Mouse (Mus musculus) kidney, postnatal 14 days (tissue): ENCODE measurements around the gene Gosr2.

Source experiments
- DNase-seq: peaks from one replicate; pipeline ENCODE4 v3.0.0; 2022; ENCODE audit warnings: mixed read lengths

Gosr2 gene

DNA sequence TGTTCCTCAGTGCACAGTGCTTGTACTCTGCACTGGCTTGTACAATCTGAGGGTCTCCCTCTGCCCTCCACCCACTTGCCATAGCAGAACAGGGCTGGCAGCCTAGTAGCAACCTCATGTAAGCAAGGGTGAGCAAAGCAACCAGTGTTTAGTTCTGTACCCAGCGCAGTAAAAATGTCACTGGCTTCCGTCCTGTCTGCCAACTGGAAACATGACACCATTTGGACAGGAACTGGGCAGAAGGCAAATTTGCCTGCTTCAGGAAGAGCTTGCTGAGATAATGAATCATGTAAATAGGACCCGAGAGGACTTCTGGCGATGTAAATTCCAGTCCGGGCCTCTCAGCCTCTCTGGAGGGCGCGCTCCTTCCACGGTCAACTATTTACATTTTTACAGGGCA, 52.0 kb downstream of the Gosr2 start:
- DNase-seq: no peak

DNA sequence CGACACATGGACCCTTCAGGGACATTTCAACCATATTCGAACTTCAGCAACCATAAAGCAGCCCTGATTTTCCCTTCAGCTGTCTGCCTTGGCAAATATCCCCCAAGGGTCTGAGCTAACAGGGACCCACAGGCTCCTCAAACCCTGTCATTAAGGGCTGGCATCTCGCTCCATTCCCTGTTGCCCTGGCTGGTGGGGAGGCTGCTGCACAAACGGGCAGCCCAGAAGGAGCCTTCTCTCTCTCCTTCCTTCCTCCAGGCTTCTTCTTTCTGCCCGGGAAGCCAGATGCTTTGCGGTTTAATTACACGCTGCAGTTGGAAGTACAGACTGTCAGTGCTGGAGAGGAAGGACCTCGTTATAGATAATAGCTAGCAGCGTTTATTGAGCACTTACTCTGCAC, 54.5 kb downstream of the Gosr2 start:
- DNase-seq: no peak

DNA sequence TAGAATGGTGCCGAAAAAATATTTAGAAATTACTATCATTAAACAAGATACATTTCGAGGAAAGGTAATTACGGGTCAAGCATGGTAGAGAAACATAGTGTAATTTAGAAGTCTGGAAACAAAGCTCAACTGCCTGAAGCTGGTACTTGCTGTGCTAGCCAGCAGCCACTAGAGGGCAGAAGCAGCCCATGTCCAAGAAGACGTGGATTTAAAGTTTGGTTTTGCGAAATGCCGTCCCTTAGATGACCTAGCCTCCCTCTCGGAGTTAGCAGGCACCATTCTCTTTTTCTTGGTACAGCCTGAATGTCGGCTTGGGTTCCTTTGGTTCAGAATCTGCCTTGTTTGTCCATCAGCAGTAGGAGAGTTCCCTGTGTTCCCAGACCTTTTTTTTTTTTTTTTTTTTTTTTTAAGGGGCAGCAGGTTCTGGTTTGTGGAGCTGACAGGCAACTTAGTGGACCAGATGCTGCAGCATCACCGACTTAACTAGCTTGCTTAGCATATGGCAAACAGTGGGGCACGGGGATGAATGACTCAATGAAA, 58.2 kb downstream of the Gosr2 start:
- peak; percentile 54 for DNase-seq

DNA sequence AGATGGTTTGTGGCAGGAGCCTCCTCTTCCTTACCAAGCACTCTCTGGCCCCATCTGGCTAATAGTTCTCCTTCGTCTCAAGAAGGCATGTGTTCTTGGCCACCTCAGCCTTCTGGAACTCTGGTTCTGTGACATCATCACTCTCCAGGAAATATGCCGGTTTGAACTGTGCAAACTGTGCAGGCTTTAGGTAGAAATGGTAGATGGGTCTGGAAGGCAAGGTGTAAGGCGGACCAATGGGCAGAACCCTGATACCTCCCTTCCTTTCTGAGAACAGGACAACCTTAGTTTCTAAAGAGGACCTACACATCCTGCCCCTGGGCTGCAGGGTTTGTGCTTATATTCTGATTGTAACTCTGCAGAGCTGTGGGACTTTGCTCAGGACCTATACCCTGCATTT, 58.9 kb downstream of the Gosr2 start, which contains the start of gene Lyzl6:
Gene Lyzl6 (minus strand): TSS at position 101 of the 400 bp plus-strand sequence.
- no peak for DNase-seq

DNA sequence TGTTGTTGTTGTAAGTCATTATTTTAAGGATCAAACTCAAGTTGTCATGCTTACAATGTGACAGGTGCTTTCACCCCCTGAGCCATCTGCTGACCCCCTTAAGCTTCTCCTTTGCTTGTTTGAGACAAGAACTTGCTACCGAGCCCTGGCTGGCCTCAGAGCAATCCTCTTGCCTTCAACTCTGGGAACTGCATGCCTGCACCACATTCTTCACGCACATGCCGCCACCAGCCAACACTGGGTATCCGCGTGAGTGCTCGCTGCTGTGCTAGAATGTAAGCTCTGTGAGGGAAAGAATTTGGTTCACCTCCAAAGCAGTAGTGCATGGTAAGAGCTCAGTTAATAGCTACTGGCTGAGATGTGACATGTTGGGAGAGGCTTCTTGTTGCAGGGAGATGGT, 61.4 kb downstream of the Gosr2 start:
- no peak for DNase-seq

DNA sequence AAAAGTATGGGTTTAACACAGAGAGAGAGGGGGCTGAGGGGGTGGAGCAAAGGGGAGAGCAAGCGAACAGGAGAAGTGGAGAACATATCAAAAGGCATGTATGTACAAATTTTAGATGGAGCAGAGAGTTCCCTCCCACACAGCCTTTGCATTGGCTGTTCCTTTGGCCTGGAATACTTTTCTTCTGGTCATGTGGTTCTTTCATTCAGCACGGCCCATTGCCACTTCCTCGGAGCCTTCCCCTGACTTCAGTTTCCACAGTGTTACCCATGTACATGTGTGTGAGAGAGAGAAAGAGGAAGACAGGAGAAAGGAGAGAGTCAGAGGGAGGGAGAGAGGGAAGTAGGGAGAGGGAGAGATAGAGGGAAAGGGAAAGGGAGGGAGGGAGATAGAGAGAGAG, 62.2 kb downstream of the Gosr2 start:
- no peak for DNase-seq

DNA sequence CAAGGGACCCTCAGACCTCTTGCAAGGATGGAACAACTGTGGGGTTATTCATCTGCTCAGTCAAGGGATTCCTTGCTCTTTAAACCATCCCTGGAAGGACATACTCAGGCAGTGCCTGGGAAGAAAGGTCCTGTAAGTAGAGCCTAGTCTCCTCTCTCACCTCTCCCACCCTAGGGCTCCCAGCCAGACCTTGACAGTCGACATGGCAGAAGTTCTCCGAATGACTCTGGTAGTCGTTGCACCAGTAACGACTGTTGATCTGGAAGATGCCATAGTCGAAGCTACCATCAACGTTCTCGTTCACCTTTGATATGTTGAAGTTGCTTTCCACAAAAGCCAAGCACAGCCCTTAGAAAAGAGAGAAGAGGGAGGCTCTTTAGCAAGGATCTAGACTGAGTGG, 62.9 kb downstream of the Gosr2 start:
- DNase-seq: no peak

DNA sequence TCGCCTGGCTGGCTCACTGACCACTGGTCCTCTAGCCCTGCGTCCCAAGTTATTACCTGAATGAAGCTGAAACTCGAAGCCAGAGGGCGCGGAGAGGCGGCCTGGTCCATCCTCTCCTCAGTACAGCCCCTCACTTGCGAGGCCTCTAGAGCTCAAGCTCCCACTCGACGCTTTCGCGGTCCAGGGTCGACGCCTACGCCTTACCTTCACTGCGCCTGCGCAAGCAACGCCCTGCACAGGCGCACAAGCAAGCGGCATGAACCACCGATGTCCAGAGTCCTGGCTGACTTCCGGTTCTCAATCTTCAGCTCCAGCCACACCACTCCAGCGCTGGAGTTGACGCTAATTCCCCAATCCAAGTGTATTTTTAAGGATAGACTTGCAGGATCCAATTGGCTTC, 70.2 kb downstream of the Gosr2 start:
- DNase-seq: no peak
